Mouse (Mus musculus) cerebellum, postnatal 25 days (tissue): ENCODE measurements at regions not wholly inside any gene's neighbourhood (a gene's known extent, or its start where the extent isn't known, plus 50 kb on each side); places are given as distances from the start of the nearest gene placed in this dataset.
A peak's percentile ranks its signal among the peaks of the same experiment; 100 is the strongest.
"Not testable (repeated sequence)": the region's sequence is repeated elsewhere in the genome, so short reads cannot be mapped to it uniquely, and the experiment has no call there.

Experiments used
- DNase-seq, 2 experiments: peaks; one replicate each; pipeline ENCODE4 v3.0.0; 2021; ENCODE audit warnings: mixed read lengths in 2 of 2

- no peak for DNase-seq
These were observed 121.6 kb upstream of the Trim24 start for GRCm38 (mm10) chr6:37749016-37749415.

DNA sequence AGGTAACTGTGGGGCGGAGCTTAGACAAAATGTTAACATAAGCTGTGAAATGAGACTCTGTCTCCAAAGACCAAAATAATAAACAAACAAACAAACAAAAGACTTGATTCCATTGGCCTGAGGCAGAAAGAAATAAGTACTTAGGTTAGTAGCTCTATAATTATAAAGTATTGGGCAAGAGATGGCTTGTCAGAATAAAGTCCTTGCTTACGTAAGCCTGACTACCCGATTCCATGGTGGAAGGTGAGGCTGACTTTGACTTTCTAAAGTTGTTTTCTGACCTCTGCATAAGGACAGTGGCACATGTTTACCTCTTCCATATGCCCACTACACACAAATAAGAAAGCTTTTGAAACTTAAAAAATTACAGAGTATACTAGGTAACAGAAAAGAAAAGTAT lies 120.3 kb upstream of the Trim24 start:
- no peak for DNase-seq

GRCm38 (mm10) chr6:37751701-37752100 lies 118.9 kb upstream of the Trim24 start:
- no peak for DNase-seq

DNA sequence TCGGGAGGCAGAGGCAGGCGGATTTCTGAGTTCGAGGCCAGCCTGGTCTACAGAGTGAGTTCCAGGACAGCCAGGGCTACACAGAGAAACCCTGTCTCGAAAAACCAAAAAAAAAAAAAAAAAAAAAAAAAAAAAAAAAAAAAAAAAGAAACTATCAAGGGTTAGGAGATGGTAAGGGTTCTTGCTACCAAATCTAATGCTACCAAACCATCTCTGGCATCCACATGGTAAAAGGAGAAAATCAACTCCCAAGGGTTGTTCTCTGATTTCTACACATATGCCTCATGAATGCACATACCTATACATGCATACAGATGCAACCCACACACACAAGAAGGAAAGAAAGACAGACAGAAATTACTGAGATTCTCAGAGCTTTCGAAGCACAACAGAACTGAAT lies 109.6 kb upstream of the Trim24 start:
- not testable (repeated sequence) for DNase-seq

DNA sequence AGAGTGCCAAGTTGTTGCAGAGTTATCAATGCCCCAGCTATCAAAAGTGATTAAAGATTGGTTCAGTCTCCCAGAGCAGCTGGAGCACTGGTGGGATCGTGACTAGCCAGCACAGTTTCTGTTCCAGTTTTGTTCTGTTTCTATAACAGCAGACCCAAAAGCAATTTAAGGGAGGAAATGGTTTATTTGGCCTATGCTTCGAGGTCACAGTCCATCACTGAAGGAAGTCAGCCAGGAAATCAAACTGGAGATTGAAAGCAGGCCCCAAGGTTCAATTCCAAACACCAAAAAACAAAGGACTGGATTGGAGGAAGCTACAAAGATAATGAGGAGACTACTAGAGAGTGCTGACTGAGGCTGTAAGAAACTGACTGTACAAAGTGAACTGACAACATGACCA lies 107.6 kb upstream of the Trim24 start:
- DNase-seq, result no peak

DNA sequence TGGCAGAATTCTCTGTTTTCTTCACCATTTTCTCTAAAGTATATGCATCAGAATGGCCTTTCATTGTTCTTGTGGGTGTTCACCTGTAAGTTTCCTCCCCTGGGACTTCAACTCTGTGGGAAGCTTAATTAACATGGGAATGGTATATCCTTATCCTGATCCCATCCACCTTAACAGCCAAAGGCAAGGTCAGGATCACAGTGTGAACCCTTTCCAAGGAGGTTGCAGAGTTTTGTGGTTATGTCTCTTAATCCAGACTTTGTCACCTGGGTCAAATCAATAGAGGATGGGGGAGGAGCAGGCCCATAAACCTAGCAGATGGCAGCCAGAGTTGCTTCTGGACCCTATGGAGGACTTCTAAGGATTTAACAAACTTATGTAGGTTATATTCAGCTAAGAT lies 102.9 kb upstream of the Trim24 start:
- DNase-seq, result no peak

GRCm38 (mm10) chr6:37773294-37773693 lies 97.3 kb upstream of the Trim24 start:
- no peak for DNase-seq

GRCm38 (mm10) chr6:37775151-37775550 lies 95.5 kb upstream of the Trim24 start:
- no peak for DNase-seq

DNA sequence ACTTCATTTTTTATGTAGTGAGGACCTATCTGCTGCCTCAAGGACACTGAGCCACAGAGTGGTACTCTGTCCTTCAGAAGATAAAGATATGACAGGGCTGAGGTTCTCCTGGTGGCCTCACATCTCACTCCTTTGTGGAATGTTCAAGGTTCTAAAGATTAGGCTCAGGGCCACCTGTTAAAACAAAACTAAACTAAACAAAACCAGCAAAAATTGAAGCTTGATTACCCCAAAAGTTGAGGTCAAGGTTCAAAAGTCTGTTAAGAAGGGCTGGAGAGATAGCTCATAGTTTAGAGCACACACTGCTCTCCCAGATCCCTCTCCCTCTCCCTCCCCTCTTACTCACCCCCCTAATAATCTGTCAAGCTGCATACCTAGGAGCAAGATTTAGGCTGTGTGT lies 90.7 kb upstream of the Trim24 start:
- DNase-seq, result no peak

DNA sequence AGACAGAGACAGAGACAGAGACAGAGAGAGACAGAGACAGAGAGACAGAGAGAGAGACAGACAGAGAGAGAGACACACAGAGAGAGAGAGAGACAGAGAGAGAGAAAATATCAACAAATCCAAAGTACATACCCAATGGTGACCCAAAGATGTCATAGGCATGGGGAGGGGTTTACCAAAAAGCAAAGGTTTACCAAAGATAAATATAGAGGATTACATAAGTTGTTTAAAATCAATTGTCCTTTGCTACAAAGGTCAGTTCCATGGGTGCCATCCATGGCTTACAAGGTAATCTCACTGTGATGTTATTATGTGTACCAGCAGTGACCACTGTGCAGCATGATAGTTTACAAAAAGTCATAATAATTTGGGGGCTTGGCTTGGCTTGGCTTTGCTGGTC lies 88.7 kb upstream of the Trim24 start:
- no peak for DNase-seq

DNA sequence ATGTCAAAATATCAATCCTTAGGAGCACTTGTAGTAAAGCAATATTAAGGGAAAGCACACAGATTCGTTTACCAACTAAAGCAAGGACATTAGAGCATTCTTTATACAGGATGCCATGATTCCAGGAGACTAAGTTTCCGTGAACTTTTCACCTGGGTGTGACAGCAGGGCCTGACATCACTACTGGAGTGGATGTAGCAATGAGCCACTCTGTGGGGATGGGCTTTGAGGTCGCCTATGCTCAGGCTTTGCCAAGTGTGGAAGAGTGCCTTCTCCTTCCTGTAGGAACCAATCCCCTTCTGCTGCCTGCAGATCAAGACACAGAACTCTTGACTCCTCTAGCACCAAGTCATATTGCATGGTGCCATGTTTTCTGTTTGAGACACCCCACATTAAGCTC lies 85.3 kb upstream of the Trim24 start:
- DNase-seq, result not testable (repeated sequence)

GRCm38 (mm10) chr6:37785741-37786140 lies 84.9 kb upstream of the Trim24 start:
- no peak for DNase-seq

- not testable (repeated sequence) for DNase-seq
These were observed 82.8 kb upstream of the Trim24 start for GRCm38 (mm10) chr6:37787858-37788257.

DNA sequence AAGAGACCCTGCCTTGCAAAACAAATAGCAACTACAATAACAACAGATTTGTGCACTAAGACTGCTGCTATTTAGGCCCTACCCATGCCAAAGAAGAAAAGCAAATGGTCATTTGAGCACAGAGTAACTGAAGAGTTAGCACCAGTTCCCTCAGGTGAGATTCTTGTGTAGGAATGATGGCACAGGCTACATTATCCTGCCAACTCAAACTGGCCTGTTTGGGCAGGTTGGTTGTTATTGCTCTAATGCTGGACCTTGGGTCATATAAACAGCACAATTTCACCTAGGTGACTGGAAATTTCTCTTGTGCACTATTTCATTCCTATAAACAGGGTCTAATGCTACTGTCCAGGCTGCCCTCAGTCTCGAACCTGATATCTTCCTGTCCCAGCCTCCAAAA lies 79.7 kb upstream of the Trim24 start:
- DNase-seq, result no peak

- DNase-seq, result no peak
These were observed 76.4 kb upstream of the Trim24 start for GRCm38 (mm10) chr6:37794211-37794610.

- no peak for DNase-seq
These were observed 75.6 kb upstream of the Trim24 start for GRCm38 (mm10) chr6:37795001-37795400.

- DNase-seq, result no peak
These were observed 67.4 kb upstream of the Trim24 start for GRCm38 (mm10) chr6:37803231-37803630.

GRCm38 (mm10) chr6:37805896-37806295 lies 64.7 kb upstream of the Trim24 start:
- DNase-seq, result not testable (repeated sequence)

- not testable (repeated sequence) for DNase-seq
These were observed 64.0 kb upstream of the Trim24 start for GRCm38 (mm10) chr6:37806529-37807191.

- peak; percentile 22 to 56 for DNase-seq
These were observed 55.4 kb upstream of the Trim24 start for GRCm38 (mm10) chr6:37815218-37815617.
